In genomic region chr8:48603165-48603840, GRCm38 (mm10) we compare ENCODE assay signal across 16 mouse cellular contexts.
A peak's percentile ranks its signal among the peaks of the same experiment; 100 is the strongest.
DNase-seq lines count a peak whose midpoint lies in the region; ATAC-seq and TF ChIP-seq lines count a peak whose summit lies in the region.
"Had no signal": no experiment of that assay in that cellular context is flagged by ENCODE, and none has a peak within 500 bp of the region (broad histone marks: within the 10 kb centered on the region; RNA-seq: fewer than 3 reads in every experiment).

No protein-coding gene starts in this region.

- 71% methylated on average over 15 of the region's 15 CpGs for WGBS in lung, embryonic 14.5 days
- WGBS in kidney, embryonic 16.5 days: 75% methylated on average over 15 of the region's 15 CpGs
- 80% methylated on average over 15 of the region's 15 CpGs for WGBS in liver, embryonic 11.5 days
- 74% methylated on average over 15 of the region's 15 CpGs for WGBS in stomach, embryonic 16.5 days
- 86% methylated on average over 15 of the region's 15 CpGs for WGBS in hindbrain, postnatal 0 days
- WGBS in hindbrain, embryonic 16.5 days: 82% methylated on average over 15 of the region's 15 CpGs

- DNase-seq in lung, embryonic 14.5 days: peak; percentile 27
- DNase-seq in lung, postnatal 14 days: no peak
- no peak for DNase-seq in liver, embryonic 11.5 days (ENCODE audit: low spot score)
- no peak for DNase-seq in hindbrain, postnatal 0 days (ENCODE audit: low spot score)
- DNase-seq in urinary bladder, postnatal 10 days (ENCODE audit: low spot score): no peak
- DNase-seq: cerebellum, postnatal 10 days; gastrocnemius, postnatal 10 days; lung, adult 2 months had no signal

- peak; percentile 39; the same call in 1 of the 2 replicates for ATAC-seq in lung, embryonic 14.5 days (ENCODE audit: insufficient read depth)
- ATAC-seq in kidney, embryonic 16.5 days (ENCODE audit: low FRiP score, low TSS enrichment): peak; percentile 97
- ATAC-seq in liver, embryonic 11.5 days (replicated peaks; ENCODE audit: low FRiP score): peak; percentile 61; the same call in 1 of the 2 replicates
- ATAC-seq in stomach, embryonic 16.5 days (ENCODE audit: insufficient read depth, low FRiP score): 0 out of 2 replicates have a peak, but pooled peaks have one; percentile 47
- ATAC-seq in hindbrain, postnatal 0 days: no peak
- ATAC-seq in hindbrain, embryonic 16.5 days: no peak
- ATAC-seq: activated CD4-positive, CD25-positive, alpha-beta regulatory T cell, adult 4 months; forebrain, embryonic 15.5 days had no signal

- H3K27ac ChIP-seq in lung, embryonic 14.5 days (ENCODE audit: low read depth): no peak overlapping the region
- no peak overlapping the region for H3K27ac ChIP-seq in kidney, embryonic 16.5 days (ENCODE audit: low read length)
- no peak overlapping the region for H3K27ac ChIP-seq in liver, embryonic 11.5 days (ENCODE audit: low read depth, low read length)
- H3K27ac ChIP-seq in stomach, embryonic 16.5 days (ENCODE audit: low read length): no peak overlapping the region
- no peak overlapping the region for H3K27ac ChIP-seq in hindbrain, postnatal 0 days
- H3K27ac ChIP-seq in hindbrain, embryonic 16.5 days (ENCODE audit: low read depth, low read length): no peak overlapping the region
- H3K27ac ChIP-seq: forebrain, embryonic 15.5 days; neural tube, embryonic 13.5 days had no signal

- no peaks in the 10 kb centered on the region for H3K4me1 ChIP-seq in lung, embryonic 14.5 days (ENCODE audit: insufficient read depth)
- peaks cover 8% of the 10 kb centered on the region; the same call in 1 of the 2 replicates for H3K4me1 ChIP-seq in kidney, embryonic 16.5 days (ENCODE audit: insufficient read depth, low read length)
- no peaks in the 10 kb centered on the region for H3K4me1 ChIP-seq in liver, embryonic 11.5 days (replicated peaks; ENCODE audit: control insufficient read depth, insufficient read depth, low read length)
- no peaks in the 10 kb centered on the region; the same call in 1 of the 2 replicates for H3K4me1 ChIP-seq in stomach, embryonic 16.5 days (ENCODE audit: control insufficient read depth, insufficient read depth, low read length)
- H3K4me1 ChIP-seq in hindbrain, postnatal 0 days (ENCODE audit: insufficient read depth, low read length): no peaks in the 10 kb centered on the region
- H3K4me1 ChIP-seq in hindbrain, embryonic 16.5 days (ENCODE audit: control insufficient read depth, insufficient read depth, low read depth, low read length): no peaks in the 10 kb centered on the region
- H3K4me1 ChIP-seq: forebrain, embryonic 15.5 days had no signal

- H3K36me3 ChIP-seq in lung, embryonic 14.5 days (ENCODE audit: insufficient read depth): no peaks in the 10 kb centered on the region
- no peaks in the 10 kb centered on the region for H3K36me3 ChIP-seq in kidney, embryonic 16.5 days (ENCODE audit: insufficient read depth, low read length)
- no peaks in the 10 kb centered on the region for H3K36me3 ChIP-seq in liver, embryonic 11.5 days (ENCODE audit: control insufficient read depth, insufficient read depth, low read length)
- no peaks in the 10 kb centered on the region for H3K36me3 ChIP-seq in stomach, embryonic 16.5 days (ENCODE audit: control insufficient read depth, insufficient read depth, low read length)
- no peaks in the 10 kb centered on the region for H3K36me3 ChIP-seq in hindbrain, postnatal 0 days (ENCODE audit: insufficient read depth, low read length)
- H3K36me3 ChIP-seq in hindbrain, embryonic 16.5 days (ENCODE audit: control insufficient read depth, insufficient read depth, low read length): no peaks in the 10 kb centered on the region
- H3K36me3 ChIP-seq: forebrain, embryonic 15.5 days; neural tube, embryonic 13.5 days had no signal

- H3K9me3 ChIP-seq in lung, embryonic 14.5 days (ENCODE audit: low read depth, low read length): no peaks in the 10 kb centered on the region
- no peaks in the 10 kb centered on the region for H3K9me3 ChIP-seq in kidney, embryonic 16.5 days (ENCODE audit: low read length)
- H3K9me3 ChIP-seq in liver, embryonic 11.5 days (ENCODE audit: control insufficient read depth, low read length): no peaks in the 10 kb centered on the region
- H3K9me3 ChIP-seq in stomach, embryonic 16.5 days (replicated peaks; ENCODE audit: control insufficient read depth, low read length): no peaks in the 10 kb centered on the region
- H3K9me3 ChIP-seq in hindbrain, postnatal 0 days (ENCODE audit: low read length): no peaks in the 10 kb centered on the region
- no peaks in the 10 kb centered on the region for H3K9me3 ChIP-seq in hindbrain, embryonic 16.5 days (ENCODE audit: control insufficient read depth, low read length)
- H3K9me3 ChIP-seq: forebrain, embryonic 15.5 days; neural tube, embryonic 13.5 days had no signal

- no peak overlapping the region for H3K4me3 ChIP-seq in lung, embryonic 14.5 days (ENCODE audit: low read depth, low read length)
- H3K4me3 ChIP-seq in kidney, embryonic 16.5 days (ENCODE audit: low read length): no peak overlapping the region
- H3K4me3 ChIP-seq in liver, embryonic 11.5 days (ENCODE audit: low read depth, low read length): no peak overlapping the region
- no peak overlapping the region for H3K4me3 ChIP-seq in stomach, embryonic 16.5 days (replicated peaks; ENCODE audit: low read length)
- no peak overlapping the region for H3K4me3 ChIP-seq in hindbrain, postnatal 0 days (ENCODE audit: low read length)
- no peak overlapping the region for H3K4me3 ChIP-seq in hindbrain, embryonic 16.5 days (ENCODE audit: low read length)
- H3K4me3 ChIP-seq: forebrain, embryonic 15.5 days; neural tube, embryonic 13.5 days had no signal

- H3K9ac ChIP-seq in lung, embryonic 14.5 days: no peak overlapping the region
- no peak overlapping the region for H3K9ac ChIP-seq in kidney, embryonic 16.5 days (replicated peaks; ENCODE audit: low read length)
- no peak overlapping the region for H3K9ac ChIP-seq in liver, embryonic 11.5 days (ENCODE audit: low read depth, low read length)
- H3K9ac ChIP-seq in stomach, embryonic 16.5 days (ENCODE audit: low read length): no peak overlapping the region
- H3K9ac ChIP-seq in hindbrain, postnatal 0 days (replicated peaks; ENCODE audit: low read length): no peak overlapping the region
- H3K9ac ChIP-seq in hindbrain, embryonic 16.5 days (ENCODE audit: low read depth, low read length): no peak overlapping the region
- H3K9ac ChIP-seq: forebrain, embryonic 15.5 days; neural tube, embryonic 13.5 days had no signal

- no peak for TF ChIP-seq CTCF in lung, embryonic 14.5 days (IDR thresholded peaks at IDR 0.05; ENCODE audit: low read depth)
- TF ChIP-seq CTCF in hindbrain, postnatal 0 days (IDR thresholded peaks at IDR 0.05; ENCODE audit: low read depth): no peak

- no peaks in the 10 kb centered on the region for H3K27me3 ChIP-seq in lung, embryonic 14.5 days (ENCODE audit: insufficient read depth, low read length)
- no peaks in the 10 kb centered on the region for H3K27me3 ChIP-seq in kidney, embryonic 16.5 days (ENCODE audit: insufficient read depth, low read length)
- no peaks in the 10 kb centered on the region for H3K27me3 ChIP-seq in liver, embryonic 11.5 days (replicated peaks; ENCODE audit: control insufficient read depth, insufficient read depth, low read length)
- H3K27me3 ChIP-seq in stomach, embryonic 16.5 days (ENCODE audit: control insufficient read depth, insufficient read depth, low read length): no peaks in the 10 kb centered on the region
- H3K27me3 ChIP-seq in hindbrain, postnatal 0 days (ENCODE audit: insufficient read depth, low read length): no peaks in the 10 kb centered on the region
- H3K27me3 ChIP-seq in hindbrain, embryonic 16.5 days (replicated peaks; ENCODE audit: control insufficient read depth, insufficient read depth, low read length): no peaks in the 10 kb centered on the region
- H3K27me3 ChIP-seq: CH12.LX; forebrain, embryonic 15.5 days; neural tube, embryonic 13.5 days had no signal

- H3K4me2 ChIP-seq in lung, embryonic 14.5 days: no peak overlapping the region
- H3K4me2 ChIP-seq in kidney, embryonic 16.5 days (replicated peaks; ENCODE audit: low read depth, low read length): no peak overlapping the region; the same call in 1 of the 2 replicates
- H3K4me2 ChIP-seq in liver, embryonic 11.5 days: no peak overlapping the region
- no peak overlapping the region for H3K4me2 ChIP-seq in stomach, embryonic 16.5 days (ENCODE audit: low read depth, low read length)
- no peak overlapping the region for H3K4me2 ChIP-seq in hindbrain, postnatal 0 days (ENCODE audit: low read depth, low read length)
- H3K4me2 ChIP-seq in hindbrain, embryonic 16.5 days (ENCODE audit: low read length): no peak overlapping the region
- H3K4me2 ChIP-seq: forebrain, embryonic 15.5 days; heart, embryonic 11.5 days; neural tube, embryonic 13.5 days had no signal

Comparison
In these comparisons a context has a peak if more than half of its experiments do, and no peak if none do; other contexts are left out.
1. ATAC-seq: peak in lung, embryonic 14.5 days (single experiment), kidney, embryonic 16.5 days (single experiment), liver, embryonic 11.5 days (single experiment) and stomach, embryonic 16.5 days (single experiment); none in hindbrain, postnatal 0 days (single experiment) and hindbrain, embryonic 16.5 days (single experiment).